22 mouse cellular contexts compared by ENCODE assay signal in the genomic region with DNA sequence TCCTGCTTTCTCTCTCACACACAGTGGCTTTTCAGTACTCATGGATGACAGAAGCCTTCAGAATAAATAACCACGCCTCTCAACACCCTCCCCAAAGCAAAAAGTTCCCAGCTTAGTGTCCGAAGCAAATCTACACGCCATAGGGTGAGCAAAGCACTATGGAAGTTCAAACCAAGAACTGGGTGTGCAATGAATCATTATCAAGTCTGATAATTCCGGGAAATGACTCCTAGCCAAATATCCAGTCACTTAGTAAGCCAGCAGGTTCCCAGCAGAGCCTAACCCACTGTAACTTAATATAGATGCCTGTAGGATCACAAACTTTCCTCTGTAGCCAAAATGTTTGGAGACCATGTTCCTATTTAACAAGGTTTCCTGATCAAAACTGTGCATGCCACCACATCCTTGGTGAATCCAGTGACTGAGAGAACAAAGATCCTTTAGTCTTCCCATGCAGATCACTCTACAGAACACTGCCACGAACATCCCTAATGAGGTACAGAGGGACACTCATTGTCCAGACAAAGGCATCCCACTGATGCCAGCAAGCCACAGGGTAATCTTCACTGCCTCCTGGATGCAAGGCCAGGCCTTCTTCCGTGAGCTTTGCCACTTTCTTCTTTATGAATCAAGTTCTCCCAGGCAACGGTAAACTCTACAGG. TPM values are rescaled to one million over a fixed set of nuclear protein-coding genes. Genes with fewer than 3 reads are reported as not detected.
DNase-seq lines count a peak whose midpoint lies in the region; ATAC-seq and TF ChIP-seq lines count a peak whose summit lies in the region.
"Had no signal": no experiment of that assay in that cellular context is flagged by ENCODE, and none has a peak within 500 bp of the region (broad histone marks: within the 10 kb centered on the region; RNA-seq: fewer than 3 reads in every experiment).

No protein-coding gene starts in this region.

- H3K9me3 ChIP-seq in limb, embryonic 11.5 days (ENCODE audit: control insufficient read depth, low read length), result no peaks in the 10 kb centered on the region
- H3K9me3 ChIP-seq in limb, embryonic 10.5 days (replicated peaks), result no peaks in the 10 kb centered on the region
- H3K9me3 ChIP-seq in hindbrain, embryonic 11.5 days (ENCODE audit: control insufficient read depth, low read length), result no peaks in the 10 kb centered on the region
- H3K9me3 ChIP-seq: forebrain, embryonic 13.5 days; heart, embryonic 13.5 days; hindbrain, embryonic 13.5 days; intestine, embryonic 15.5 days had no signal

- H3K9ac ChIP-seq in limb, embryonic 11.5 days (ENCODE audit: low read length), result no peak overlapping the region
- no peak overlapping the region for H3K9ac ChIP-seq in hindbrain, embryonic 11.5 days (ENCODE audit: low read depth, low read length)
- H3K9ac ChIP-seq: embryonic facial prominence, embryonic 12.5 days; forebrain, embryonic 13.5 days; forebrain, postnatal 0 days; hindbrain, embryonic 13.5 days; intestine, embryonic 15.5 days had no signal

- peak overlapping the region; percentile 48 for H3ac ChIP-seq in C2C12 (ENCODE audit: control insufficient read depth, insufficient read length, low read depth)

- no peak overlapping the region for H3K4me2 ChIP-seq in limb, embryonic 11.5 days (ENCODE audit: low read depth, severe bottlenecking)
- no peak overlapping the region for H3K4me2 ChIP-seq in hindbrain, embryonic 11.5 days (replicated peaks; ENCODE audit: low read depth, low read length)
- H3K4me2 ChIP-seq: embryonic facial prominence, embryonic 12.5 days; forebrain, embryonic 13.5 days; heart, embryonic 13.5 days; hindbrain, embryonic 13.5 days; intestine, embryonic 15.5 days had no signal

- WGBS in limb, embryonic 11.5 days, result 85% methylated on average over 7 of the region's 7 CpGs
- 86% methylated on average over 7 of the region's 7 CpGs for WGBS in limb, embryonic 10.5 days
- WGBS in hindbrain, embryonic 11.5 days, result 71% methylated on average over 7 of the region's 7 CpGs

- ATAC-seq in limb, embryonic 11.5 days (ENCODE audit: insufficient number of reproducible peaks, low FRiP score, low TSS enrichment, low read depth), result no peak
- ATAC-seq in hindbrain, embryonic 11.5 days (ENCODE audit: low FRiP score), result no peak
- ATAC-seq: forebrain, embryonic 13.5 days; forebrain, postnatal 0 days; intestine, embryonic 15.5 days had no signal

- no peak overlapping the region for H3K27ac ChIP-seq in limb, embryonic 11.5 days (replicated peaks; ENCODE audit: low read depth, low read length)
- no peak overlapping the region for H3K27ac ChIP-seq in limb, embryonic 10.5 days
- no peak overlapping the region for H3K27ac ChIP-seq in hindbrain, embryonic 11.5 days (ENCODE audit: low read depth, low read length)
- H3K27ac ChIP-seq: forebrain, embryonic 13.5 days; heart, embryonic 13.5 days; hindbrain, embryonic 13.5 days; intestine, embryonic 15.5 days had no signal

- H3K79me2 ChIP-seq in C2C12 (ENCODE audit: control insufficient read depth, insufficient read depth), result no peaks in the 10 kb centered on the region

- no peaks in the 10 kb centered on the region for H3K4me1 ChIP-seq in limb, embryonic 11.5 days (ENCODE audit: control insufficient read depth, insufficient read depth, low read length)
- H3K4me1 ChIP-seq in limb, embryonic 10.5 days, result no peaks in the 10 kb centered on the region
- H3K4me1 ChIP-seq in hindbrain, embryonic 11.5 days (replicated peaks; ENCODE audit: control insufficient read depth, insufficient read depth, low read length), result no peaks in the 10 kb centered on the region
- H3K4me1 ChIP-seq: forebrain, embryonic 13.5 days; hindbrain, embryonic 13.5 days; intestine, embryonic 15.5 days had no signal

- H3K4me3 ChIP-seq in limb, embryonic 11.5 days (ENCODE audit: low read depth, low read length), result no peak overlapping the region
- H3K4me3 ChIP-seq in limb, embryonic 10.5 days, result no peak overlapping the region
- no peak overlapping the region for H3K4me3 ChIP-seq in C2C12 (ENCODE audit: insufficient read depth, poor library complexity, severe bottlenecking)
- no peak overlapping the region for H3K4me3 ChIP-seq in hindbrain, embryonic 11.5 days (ENCODE audit: low read depth, low read length)
- H3K4me3 ChIP-seq: embryonic facial prominence, embryonic 12.5 days; forebrain, embryonic 13.5 days; heart, embryonic 13.5 days; hindbrain, embryonic 13.5 days; intestine, embryonic 15.5 days had no signal

- peak; percentile 10 for DNase-seq in limb, embryonic 11.5 days (ENCODE audit: low spot score)
- no peak for DNase-seq in limb, embryonic 10.5 days (ENCODE audit: low spot score)
- DNase-seq in brain, adult 2 months (ENCODE audit: low read depth, low spot score), result peak; percentile 59
- no peak for DNase-seq in kidney, postnatal 4 days
- no peak for DNase-seq in B cell, adult 2 months
- no peak for DNase-seq in hindbrain, embryonic 11.5 days (ENCODE audit: low spot score)
- DNase-seq: adrenal gland, postnatal 10 days; cerebellum, adult 11-12 months; cerebellum, adult 9-10 months; cerebellum, postnatal 25 days; forebrain, postnatal 0 days; gastrocnemius, postnatal 14 days; heart, postnatal 36 days had no signal

- no peak for TF ChIP-seq CTCF in C2C12 (IDR thresholded peaks at IDR 0.05; ENCODE audit: control insufficient read depth, insufficient read depth, insufficient read length)

- no peaks in the 10 kb centered on the region for H3K27me3 ChIP-seq in limb, embryonic 11.5 days (ENCODE audit: control insufficient read depth, insufficient read depth, low read length)
- H3K27me3 ChIP-seq in limb, embryonic 10.5 days (ENCODE audit: low read depth, poor library complexity, severe bottlenecking), result no peaks in the 10 kb centered on the region
- H3K27me3 ChIP-seq in C2C12 (ENCODE audit: control insufficient read depth, insufficient read depth, insufficient read length), result no peaks in the 10 kb centered on the region
- H3K27me3 ChIP-seq in hindbrain, embryonic 11.5 days (ENCODE audit: control insufficient read depth, insufficient read depth, low read length), result no peaks in the 10 kb centered on the region
- H3K27me3 ChIP-seq: CH12.LX; embryonic facial prominence, embryonic 12.5 days; forebrain, embryonic 13.5 days; heart, embryonic 13.5 days; hindbrain, embryonic 13.5 days; intestine, embryonic 15.5 days had no signal

- no peaks in the 10 kb centered on the region for H3K36me3 ChIP-seq in limb, embryonic 11.5 days (ENCODE audit: control insufficient read depth, insufficient read depth, low read length)
- no peaks in the 10 kb centered on the region for H3K36me3 ChIP-seq in limb, embryonic 10.5 days
- no peaks in the 10 kb centered on the region for H3K36me3 ChIP-seq in C2C12 (ENCODE audit: control insufficient read depth, insufficient read depth)
- no peaks in the 10 kb centered on the region for H3K36me3 ChIP-seq in hindbrain, embryonic 11.5 days (ENCODE audit: control insufficient read depth, insufficient read depth, low read length)
- H3K36me3 ChIP-seq: embryonic facial prominence, embryonic 12.5 days; heart, embryonic 13.5 days; hindbrain, embryonic 13.5 days; intestine, embryonic 15.5 days had no signal

- H3K79me3 ChIP-seq in C2C12 (ENCODE audit: low read depth), result no peaks in the 10 kb centered on the region

TF ChIP-seq in C2C12, 6 proteins besides CTCF, POLR2A, EP300 and RAD21:
- TF ChIP-seq FOSL1 (IDR thresholded peaks at IDR 0.05; ENCODE audit: insufficient read depth, low read length, poor library complexity, severe bottlenecking) (peak; percentile 62), USF1 (IDR thresholded peaks at IDR 0.05; ENCODE audit: low read depth) (no peak)
TF ChIP-seq in C2C12: peak in this region for 1.

RNA-seq across cellular contexts. Expression of a gene that starts 5.9 kb away (rescaled TPM):
- not detected in 2 replicates for polyA plus RNA-seq in limb, embryonic 11.5 days (2014; fragmentation: Nextera tagmentation; extraction: Ambion mirVana)
- not detected in 2 replicates for polyA plus RNA-seq in limb, embryonic 10.5 days (2016; fragmentation: Nextera tagmentation; extraction: Ambion mirVana)
- polyA plus RNA-seq in C2C12 (2012; fragmentation: generic; extraction: Trizol), result 1.1 TPM
- polyA plus RNA-seq in hindbrain, embryonic 11.5 days (2014; fragmentation: Nextera tagmentation; extraction: Ambion mirVana), result not detected in 2 replicates
- polyA plus RNA-seq: cortical plate, adult 2 months; embryonic facial prominence, embryonic 12.5 days; forebrain, embryonic 13.5 days; forebrain, postnatal 0 days; heart, embryonic 13.5 days; heart, postnatal 0 days; hindbrain, embryonic 13.5 days; intestine, embryonic 15.5 days had no signal

RNA-seq across cellular contexts. Expression of a gene that starts 7.7 kb away (rescaled TPM):
- not detected in 2 replicates for polyA plus RNA-seq in limb, embryonic 11.5 days (2014; fragmentation: Nextera tagmentation; extraction: Ambion mirVana)
- polyA plus RNA-seq in limb, embryonic 10.5 days (2016; fragmentation: Nextera tagmentation; extraction: Ambion mirVana), result not detected in 2 replicates
- polyA plus RNA-seq in C2C12 (2012; fragmentation: generic; extraction: Trizol), result not detected
- polyA plus RNA-seq in hindbrain, embryonic 11.5 days (2014; fragmentation: Nextera tagmentation; extraction: Ambion mirVana), result not detected in 2 replicates
- polyA plus RNA-seq: cortical plate, adult 2 months; embryonic facial prominence, embryonic 12.5 days; forebrain, embryonic 13.5 days; forebrain, postnatal 0 days; heart, embryonic 13.5 days; heart, postnatal 0 days; hindbrain, embryonic 13.5 days; intestine, embryonic 15.5 days had no signal

RNA-seq across cellular contexts. Expression of a gene that starts 19.6 kb away (rescaled TPM):
- polyA plus RNA-seq in limb, embryonic 11.5 days (2014; fragmentation: Nextera tagmentation; extraction: Ambion mirVana), result not detected in 2 replicates
- polyA plus RNA-seq in limb, embryonic 10.5 days (2016; fragmentation: Nextera tagmentation; extraction: Ambion mirVana), result not detected in 2 replicates
- polyA plus RNA-seq in C2C12 (2012; fragmentation: generic; extraction: Trizol), result not detected
- not detected in 2 replicates for polyA plus RNA-seq in hindbrain, embryonic 11.5 days (2014; fragmentation: Nextera tagmentation; extraction: Ambion mirVana)
- polyA plus RNA-seq: cortical plate, adult 2 months; embryonic facial prominence, embryonic 12.5 days; forebrain, embryonic 13.5 days; forebrain, postnatal 0 days; heart, embryonic 13.5 days; heart, postnatal 0 days; hindbrain, embryonic 13.5 days; intestine, embryonic 15.5 days had no signal

RNA-seq across cellular contexts. Expression of a gene that starts 54.8 kb away (rescaled TPM):
- not detected in 2 replicates for polyA plus RNA-seq in limb, embryonic 11.5 days (2014; fragmentation: Nextera tagmentation; extraction: Ambion mirVana)
- polyA plus RNA-seq in limb, embryonic 10.5 days (2016; fragmentation: Nextera tagmentation; extraction: Ambion mirVana), result not detected in 2 replicates
- 2.8 TPM for polyA plus RNA-seq in C2C12 (2012; fragmentation: generic; extraction: Trizol)
- 0.31 TPM in 1 of 2 replicates, not detected in the other for polyA plus RNA-seq in hindbrain, embryonic 11.5 days (2014; fragmentation: Nextera tagmentation; extraction: Ambion mirVana)
- polyA plus RNA-seq: embryonic facial prominence, embryonic 12.5 days; forebrain, embryonic 13.5 days had no signal

RNA-seq across cellular contexts. Expression of a gene that starts 57.8 kb away (rescaled TPM):
- polyA plus RNA-seq in limb, embryonic 11.5 days (2014; fragmentation: Nextera tagmentation; extraction: Ambion mirVana), result not detected in 2 replicates
- not detected in 2 replicates for polyA plus RNA-seq in limb, embryonic 10.5 days (2016; fragmentation: Nextera tagmentation; extraction: Ambion mirVana)
- not detected for polyA plus RNA-seq in C2C12 (2012; fragmentation: generic; extraction: Trizol)
- polyA plus RNA-seq in hindbrain, embryonic 11.5 days (2014; fragmentation: Nextera tagmentation; extraction: Ambion mirVana), result not detected in 2 replicates
- polyA plus RNA-seq: embryonic facial prominence, embryonic 12.5 days; forebrain, embryonic 13.5 days; forebrain, postnatal 0 days; heart, embryonic 13.5 days; heart, postnatal 0 days; hindbrain, embryonic 13.5 days; intestine, embryonic 15.5 days had no signal

Comparison
In these comparisons a context has a peak if more than half of its experiments do, and no peak if none do; other contexts are left out.
1. DNase-seq: peak in limb, embryonic 11.5 days (single experiment) and brain, adult 2 months (single experiment); none in limb, embryonic 10.5 days (single experiment), kidney, postnatal 4 days (0 of 2), B cell, adult 2 months (0 of 2) and hindbrain, embryonic 11.5 days (single experiment).